Mouse (Mus musculus): ENCODE measurements around the gene Bag5. TPM values are rescaled to one million over a fixed set of nuclear protein-coding genes. Genes with fewer than 3 reads are reported as not detected.

Bag5 gene
- total and polyA plus RNA-seq, 3 experiments: 9.8 to 22.8 (median 18.8) TPM

GRCm38 (mm10) chr12:111675797-111676580, 37.1 kb downstream of the Bag5 start:
- no peak overlapping the region for H3K27ac ChIP-seq
- 91% methylated on average over 6 of the region's 6 CpGs for WGBS

GRCm38 (mm10) chr12:111674850-111675486, 38.1 kb downstream of the Bag5 start:
- intact Hi-C loops (cut with DNase I): no loop called here
- H3K27ac ChIP-seq: no peak overlapping the region
- 55% methylated on average over 2 of the region's 2 CpGs for WGBS

More at GRCm38 (mm10) chr12:111675797-111676580, 37.1 kb downstream of the Bag5 start:
- H3K4me3 ChIP-seq: no peak overlapping the region
- peaks cover 4% of the 10 kb centered on the region; the same call in 1 of the 2 replicates for H3K36me3 ChIP-seq (ENCODE audit: control insufficient read depth, insufficient read depth, low read length)
- no peak overlapping the region for H3K9ac ChIP-seq (ENCODE audit: low read depth, low read length)
- no peaks in the 10 kb centered on the region for H3K27me3 ChIP-seq (ENCODE audit: control insufficient read depth, insufficient read depth, low read length)
- no peak for TF ChIP-seq POLR2A (IDR thresholded peaks at IDR 0.05; ENCODE audit: insufficient read depth, low read depth, low read length)
- no peak for TF ChIP-seq CTCF (IDR thresholded peaks at IDR 0.05)
- TF ChIP-seq EP300 (IDR thresholded peaks at IDR 0.05; ENCODE audit: insufficient read depth, low read depth, low read length): no peak
- H3K4me1 ChIP-seq (ENCODE audit: control insufficient read depth, insufficient read depth, low read length): peaks cover 13% of the 10 kb centered on the region
- DNase-seq: no peak
- intact Hi-C loops (cut with DNase I): no loop called here
- H3K79me2 ChIP-seq (replicated peaks; ENCODE audit: control insufficient read depth, insufficient read depth, low read length): no peaks in the 10 kb centered on the region

DNA sequence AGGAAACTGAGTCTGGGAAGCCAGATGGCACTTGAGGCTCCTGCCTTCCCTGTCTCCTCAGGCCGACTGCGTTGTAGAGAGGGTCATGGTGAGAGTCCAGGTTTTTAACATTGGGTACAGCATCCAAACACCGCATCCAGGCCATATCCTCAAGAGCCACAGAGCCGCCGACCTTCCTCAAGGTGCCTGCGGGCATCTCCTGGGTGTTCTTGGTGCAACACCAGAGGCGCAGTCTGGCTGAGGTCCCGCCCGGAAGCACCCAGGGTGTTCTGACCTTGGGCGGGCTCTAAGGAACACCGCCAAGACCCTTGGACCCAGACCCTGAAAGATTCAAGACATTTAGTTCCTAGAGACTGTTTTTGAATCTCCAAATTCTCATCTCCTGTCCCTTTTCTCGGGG, 40.5 kb downstream of the Bag5 start:
- Histone ChIP-seq H3K79me2 (replicated peaks; ENCODE audit: control insufficient read depth, insufficient read depth, low read length) (no peaks in the 10 kb centered on the region), H3K27me3 (ENCODE audit: control insufficient read depth, insufficient read depth, low read length) (no peaks in the 10 kb centered on the region), H3K9ac (ENCODE audit: low read depth, low read length) (peak overlapping the region; percentile 1; the same call in 1 of the 2 replicates), H3K4me3 (peak overlapping the region; percentile 67), H3K4me1 (ENCODE audit: control insufficient read depth, insufficient read depth, low read length) (peaks cover 19% of the 10 kb centered on the region), H3K36me3 (ENCODE audit: control insufficient read depth, insufficient read depth, low read length) (peaks cover 4% of the 10 kb centered on the region; the same call in 1 of the 2 replicates), H3K27ac (no peak overlapping the region)
- no peak for DNase-seq
- no peak for TF ChIP-seq EP300 (IDR thresholded peaks at IDR 0.05; ENCODE audit: insufficient read depth, low read depth, low read length)
- no peak for TF ChIP-seq POLR2A (IDR thresholded peaks at IDR 0.05; ENCODE audit: insufficient read depth, low read depth, low read length)
- no peak for TF ChIP-seq CTCF (IDR thresholded peaks at IDR 0.05)
- 20% methylated on average over 12 of the region's 12 CpGs for WGBS
- intact Hi-C loops (cut with DNase I): no loop called here

More at GRCm38 (mm10) chr12:111674850-111675486, 38.1 kb downstream of the Bag5 start:
- Histone ChIP-seq H3K79me2 (replicated peaks; ENCODE audit: control insufficient read depth, insufficient read depth, low read length) (no peaks in the 10 kb centered on the region), H3K27me3 (ENCODE audit: control insufficient read depth, insufficient read depth, low read length) (no peaks in the 10 kb centered on the region), H3K4me3 (no peak overlapping the region), H3K9ac (ENCODE audit: low read depth, low read length) (no peak overlapping the region), H3K4me1 (ENCODE audit: control insufficient read depth, insufficient read depth, low read length) (peaks cover 15% of the 10 kb centered on the region), H3K36me3 (ENCODE audit: control insufficient read depth, insufficient read depth, low read length) (peaks cover 4% of the 10 kb centered on the region; the same call in 1 of the 2 replicates)
- no peak for TF ChIP-seq CTCF (IDR thresholded peaks at IDR 0.05)
- TF ChIP-seq POLR2A (IDR thresholded peaks at IDR 0.05; ENCODE audit: insufficient read depth, low read depth, low read length): no peak
- TF ChIP-seq EP300 (IDR thresholded peaks at IDR 0.05; ENCODE audit: insufficient read depth, low read depth, low read length): no peak
- no peak for DNase-seq

GRCm38 (mm10) chr12:111672176-111672575, 40.9 kb downstream of the Bag5 start, which contains the start of gene Ckb:
TSS of gene Ckb (minus strand) at chr12:111672338.
- Histone ChIP-seq H3K27ac (peak within 1 kb of the TSS; percentile 99), H3K27me3 (ENCODE audit: control insufficient read depth, insufficient read depth, low read length) (no peaks in the 10 kb centered on the region), H3K4me1 (ENCODE audit: control insufficient read depth, insufficient read depth, low read length) (peaks cover 15% of the 10 kb centered on the region), H3K4me3 (peak within 1 kb of the TSS; percentile 67), H3K36me3 (ENCODE audit: control insufficient read depth, insufficient read depth, low read length) (peaks cover 2% of the 10 kb centered on the region; the same call in 1 of the 2 replicates), H3K79me2 (replicated peaks; ENCODE audit: control insufficient read depth, insufficient read depth, low read length) (no peaks in the 10 kb centered on the region), H3K9ac (ENCODE audit: low read depth, low read length) (peak within 1 kb of the TSS; percentile 79)
- under 1% methylated on average over 31 of the region's 31 CpGs for WGBS
- intact Hi-C loops (cut with DNase I): no loop called here
- TF ChIP-seq POLR2A (IDR thresholded peaks at IDR 0.05; ENCODE audit: insufficient read depth, low read depth, low read length) (peak; percentile 91), CTCF (IDR thresholded peaks at IDR 0.05) (no peak), EP300 (IDR thresholded peaks at IDR 0.05; ENCODE audit: insufficient read depth, low read depth, low read length) (0 out of 2 replicates have a peak, but pooled peaks have one; percentile 15)
- peak; percentile 88 for DNase-seq

DNA sequence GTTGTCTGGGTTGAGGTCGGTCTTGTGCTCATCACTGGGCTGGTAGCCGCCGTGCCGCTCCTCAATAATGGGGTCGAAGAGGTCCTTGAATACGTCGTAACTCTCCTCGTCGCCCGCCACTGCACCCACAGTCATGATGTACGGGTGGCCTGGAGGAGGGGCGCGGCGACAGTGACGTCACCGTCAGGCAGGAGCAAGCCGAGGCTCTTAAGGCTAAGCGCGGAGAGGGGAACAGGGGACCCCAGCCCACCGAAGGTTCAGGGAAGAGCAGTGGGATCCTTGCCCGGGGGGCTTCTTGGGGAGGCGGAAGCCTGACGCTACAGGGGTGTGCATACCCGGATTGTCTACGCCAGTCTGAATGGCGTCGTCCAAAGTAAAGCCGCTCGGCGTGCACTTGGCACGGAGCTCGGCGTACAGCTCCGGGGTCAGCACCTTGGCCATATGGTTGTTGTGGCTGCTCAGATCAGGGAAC, 41.6 kb downstream of the Bag5 start:
- Histone ChIP-seq H3K27me3 (ENCODE audit: control insufficient read depth, insufficient read depth, low read length) (no peaks in the 10 kb centered on the region), H3K79me2 (replicated peaks; ENCODE audit: control insufficient read depth, insufficient read depth, low read length) (no peaks in the 10 kb centered on the region), H3K9ac (ENCODE audit: low read depth, low read length) (peak overlapping the region; percentile 79), H3K36me3 (ENCODE audit: control insufficient read depth, insufficient read depth, low read length) (no peaks in the 10 kb centered on the region), H3K27ac (peak overlapping the region; percentile 99), H3K4me1 (ENCODE audit: control insufficient read depth, insufficient read depth, low read length) (peaks cover 12% of the 10 kb centered on the region), H3K4me3 (peak overlapping the region; percentile 67)
- intact Hi-C loops (cut with DNase I): no loop called here
- WGBS: under 1% methylated on average over 34 of the region's 34 CpGs
- peak; percentile 77 to 80 for DNase-seq
- TF ChIP-seq CTCF (IDR thresholded peaks at IDR 0.05): no peak
- no peak for TF ChIP-seq EP300 (IDR thresholded peaks at IDR 0.05; ENCODE audit: insufficient read depth, low read depth, low read length)
- no peak for TF ChIP-seq POLR2A (IDR thresholded peaks at IDR 0.05; ENCODE audit: insufficient read depth, low read depth, low read length)
